Mouse (Mus musculus) telencephalon, adult 2 months (tissue): ENCODE measurements around the gene Bmx.

Source experiments
- DNase-seq: peaks from one replicate; pipeline ENCODE4 v3.0.0-alpha.2; 2011; ENCODE audit warnings: low read depth, low spot score

Gene Bmx

GRCm38 (mm10) chrX:164175311-164175710 is 82.7 kb downstream of the Bmx start:
- no peak for DNase-seq

GRCm38 (mm10) chrX:164173880-164174279 is 84.1 kb downstream of the Bmx start:
- DNase-seq, result no peak

- DNase-seq, result no peak
Measured at GRCm38 (mm10) chrX:164171034-164171433, 87.0 kb downstream of the Bmx start.

GRCm38 (mm10) chrX:164164681-164165080 is 93.3 kb downstream of the Bmx start:
- no peak for DNase-seq

- DNase-seq, result no peak
Measured at GRCm38 (mm10) chrX:164154594-164154993, 103.4 kb downstream of the Bmx start.

GRCm38 (mm10) chrX:164153606-164154005 is 104.4 kb downstream of the Bmx start:
- DNase-seq, result no peak

GRCm38 (mm10) chrX:164152703-164153102 is 105.3 kb downstream of the Bmx start:
- no peak for DNase-seq

GRCm38 (mm10) chrX:164145463-164146250 is 112.3 kb downstream of the Bmx start:
- DNase-seq, result no peak
